Mouse (Mus musculus) ES-Bruce4 (cell line): ENCODE results near the gene Ube2v1.

ENCODE experiments used
- CTCF ChIP-seq: IDR thresholded peaks from one replicate; pipeline ENCODE4 v1.8.1; 2011; ENCODE audit warnings: low read depth, low read length
- EP300 ChIP-seq: IDR thresholded peaks from 2 replicates; pipeline ENCODE4 v1.6.1; 2011; ENCODE audit warnings: low read depth, low read length; ENCODE audit not compliant: insufficient read depth
- POLR2A ChIP-seq: IDR thresholded peaks from one replicate; pipeline ENCODE4 v1.8.1; 2011; ENCODE audit warnings: low read length; ENCODE audit not compliant: insufficient read depth

- TF ChIP-seq CTCF = no peak
- no peak for TF ChIP-seq POLR2A
- no peak for TF ChIP-seq EP300
These were observed 46.6 kb downstream of the Ube2v1 start for GRCm38 (mm10) chr2:167585273-167585672.
